Comparison of ENCODE assay signal across 8 mouse cellular contexts in genomic region chr4:134914864-134915209, GRCm38 (mm10). TPM values are rescaled to one million over a fixed set of nuclear protein-coding genes. Genes with fewer than 3 reads are reported as not detected.
DNase-seq lines count a peak whose midpoint lies in the region; ATAC-seq and TF ChIP-seq lines count a peak whose summit lies in the region.

Tmem50a (minus strand) TSS chr4:134915024.

- peak; percentile 95 for DNase-seq in NIH3T3 (ENCODE audit: low read depth)
- peak; percentile 87 for DNase-seq in cerebellum, adult 9-11 months
- peak; percentile 83 to 94 for DNase-seq in frontal cortex, adult 2 months (ENCODE audit: extremely low spot score in 1 of 2, low spot score in 1 of 2)
- DNase-seq in hindbrain, embryonic 10.5 days (ENCODE audit: low spot score), result peak; percentile 92
- DNase-seq in layer of hippocampus, adult 9-11 months, result peak; percentile 95
- peak; percentile 97 for DNase-seq in lung, postnatal 0 days (ENCODE audit: low spot score)
- peak; percentile 86 for DNase-seq in ovary, postnatal 10 days (ENCODE audit: low spot score)
- peak; percentile 97 for DNase-seq in thymus, postnatal 0 days (ENCODE audit: low spot score)

- peak; percentile 94 for ATAC-seq in lung, postnatal 0 days

- peaks cover 4% of the 10 kb centered on the region; the same call in 1 of the 2 replicates for H3K9me3 ChIP-seq in hindbrain, embryonic 10.5 days
- H3K9me3 ChIP-seq in lung, postnatal 0 days (ENCODE audit: low read length), result no peaks in the 10 kb centered on the region

- H3K4me1 ChIP-seq in hindbrain, embryonic 10.5 days (replicated peaks), result peaks cover 22% of the 10 kb centered on the region
- peaks cover 8% of the 10 kb centered on the region; the same call in 1 of the 2 replicates for H3K4me1 ChIP-seq in lung, postnatal 0 days (ENCODE audit: insufficient read depth, low read depth, low read length)

- peak within 1 kb of the TSS; percentile 69 for H3K4me3 ChIP-seq in hindbrain, embryonic 10.5 days
- peak within 1 kb of the TSS; percentile 84 for H3K4me3 ChIP-seq in lung, postnatal 0 days (ENCODE audit: low read depth, low read length)

- TF ChIP-seq CTCF in lung, postnatal 0 days (IDR thresholded peaks at IDR 0.05), result no peak

- H3K27ac ChIP-seq in hindbrain, embryonic 10.5 days, result peak within 1 kb of the TSS; percentile 89
- peak within 1 kb of the TSS; percentile 96 for H3K27ac ChIP-seq in lung, postnatal 0 days (ENCODE audit: low read length)

- peak within 1 kb of the TSS; percentile 68 for H3K4me2 ChIP-seq in lung, postnatal 0 days (replicated peaks; ENCODE audit: low read depth, low read length)

- WGBS in hindbrain, embryonic 10.5 days, result 0% methylated on average over 25 of the region's 25 CpGs
- under 1% methylated on average over 25 of the region's 25 CpGs for WGBS in lung, postnatal 0 days

- TF ChIP-seq EP300 in lung, postnatal 0 days (IDR thresholded peaks at IDR 0.05), result no peak

- peak within 1 kb of the TSS; percentile 88 for H3K9ac ChIP-seq in lung, postnatal 0 days (replicated peaks; ENCODE audit: low read depth)

- no peaks in the 10 kb centered on the region for H3K27me3 ChIP-seq in hindbrain, embryonic 10.5 days (ENCODE audit: insufficient read depth, poor library complexity, severe bottlenecking)
- H3K27me3 ChIP-seq in lung, postnatal 0 days (replicated peaks; ENCODE audit: insufficient read depth, low read length), result no peaks in the 10 kb centered on the region

- peaks cover 26% of the 10 kb centered on the region for H3K36me3 ChIP-seq in hindbrain, embryonic 10.5 days
- H3K36me3 ChIP-seq in lung, postnatal 0 days (ENCODE audit: insufficient read depth, low read length), result no peaks in the 10 kb centered on the region

RNA-seq across cellular contexts. Expression of gene Tmem50a, which starts in this region (rescaled TPM):
- polyA plus RNA-seq in frontal cortex, adult 2 months (2012; rRNA removed), result 151 TPM in 2 replicates
- 132 and 149 TPM in 2 replicates for polyA plus RNA-seq in hindbrain, embryonic 10.5 days (2016; fragmentation: Nextera tagmentation; extraction: Ambion mirVana)
- polyA plus RNA-seq in lung, postnatal 0 days (2015; fragmentation: Nextera tagmentation; extraction: Ambion mirVana), result 271 and 296 TPM in 2 replicates
- polyA plus RNA-seq in thymus, postnatal 0 days (2015; fragmentation: Nextera tagmentation; extraction: Ambion mirVana), result 247 and 304 TPM in 2 replicates

Comparison
In these comparisons a context has a peak if more than half of its experiments do, and no peak if none do; other contexts are left out.
1. Peak in every context shown above with its lines: DNase-seq, ATAC-seq, H3K4me3 ChIP-seq and H3K27ac ChIP-seq.